Mouse (Mus musculus) retina, postnatal 1 day (tissue): ENCODE data around the gene Fam183b.
"Not testable (repeated sequence)": the region's sequence is repeated elsewhere in the genome, so short reads cannot be mapped to it uniquely, and the experiment has no call there.

Experiments
- DNase-seq: peaks from one replicate; pipeline ENCODE4 v3.0.0-alpha.2; 2012

The Fam183b gene

GRCm38 (mm10) chr11:58801558-58802228 is at the start of gene Fam183b:
TSS of gene Fam183b (minus strand) at chr11:58801960.
- DNase-seq: peak; percentile 88

- no peak for DNase-seq
Observed at GRCm38 (mm10) chr11:58849731-58850130, 48.0 kb upstream of the Fam183b start.

- DNase-seq: no peak
Observed at GRCm38 (mm10) chr11:58847636-58848035, 45.9 kb upstream of the Fam183b start.

- DNase-seq: peak; percentile 100
Observed at GRCm38 (mm10) chr11:58846919-58847461, 45.2 kb upstream of the Fam183b start, which contains the start of gene Gm12258. TSS of gene Gm12258 (plus strand) at chr11:58847158.

GRCm38 (mm10) chr11:58838951-58839350 is 37.2 kb upstream of the Fam183b start, which contains the start of gene Olfr311:
TSS of gene Olfr311 (plus strand) at chr11:58839251.
- not testable (repeated sequence) for DNase-seq

- DNase-seq: not testable (repeated sequence)
Observed at GRCm38 (mm10) chr11:58832541-58832940, 30.8 kb upstream of the Fam183b start.

GRCm38 (mm10) chr11:58829764-58830163 is 28.0 kb upstream of the Fam183b start:
- no peak for DNase-seq

- DNase-seq: not testable (repeated sequence)
Observed at GRCm38 (mm10) chr11:58828937-58829336, 27.2 kb upstream of the Fam183b start, which contains the start of gene Olfr312. TSS of gene Olfr312 (plus strand) at chr11:58829237.

GRCm38 (mm10) chr11:58815676-58816075 is 13.9 kb upstream of the Fam183b start:
- DNase-seq: no peak

GRCm38 (mm10) chr11:58814700-58815099 is 12.9 kb upstream of the Fam183b start, which contains the start of gene Olfr313:
TSS of gene Olfr313 (plus strand) at chr11:58815000.
- DNase-seq: not testable (repeated sequence)

- DNase-seq: no peak
Observed at GRCm38 (mm10) chr11:58812001-58812400, 10.2 kb upstream of the Fam183b start.

- no peak for DNase-seq
Observed at GRCm38 (mm10) chr11:58804393-58804792, 2.6 kb upstream of the Fam183b start.

GRCm38 (mm10) chr11:58803871-58804270 is 2.1 kb upstream of the Fam183b start:
- no peak for DNase-seq

- DNase-seq: no peak
Observed at GRCm38 (mm10) chr11:58799747-58800146, 2.0 kb downstream of the Fam183b start.

- no peak for DNase-seq
Observed at GRCm38 (mm10) chr11:58796850-58797249, 4.9 kb downstream of the Fam183b start.

- no peak for DNase-seq
Observed at GRCm38 (mm10) chr11:58795856-58796255, 5.9 kb downstream of the Fam183b start.

GRCm38 (mm10) chr11:58790646-58791045 is 11.1 kb downstream of the Fam183b start:
- DNase-seq: no peak

GRCm38 (mm10) chr11:58790053-58790452 is 11.7 kb downstream of the Fam183b start:
- DNase-seq: no peak

- DNase-seq: no peak
Observed at GRCm38 (mm10) chr11:58789532-58789931, 12.2 kb downstream of the Fam183b start.

GRCm38 (mm10) chr11:58788346-58788745 is 13.4 kb downstream of the Fam183b start:
- DNase-seq: no peak

- no peak for DNase-seq
Observed at GRCm38 (mm10) chr11:58787651-58788050, 14.1 kb downstream of the Fam183b start.

- DNase-seq: no peak
Observed at GRCm38 (mm10) chr11:58784182-58784581, 17.6 kb downstream of the Fam183b start.

- no peak for DNase-seq
Observed at GRCm38 (mm10) chr11:58782480-58783089, 19.2 kb downstream of the Fam183b start, which contains the start of gene Olfr314. TSS of gene Olfr314 (plus strand) at chr11:58782952.

GRCm38 (mm10) chr11:58772888-58773287 is 28.9 kb downstream of the Fam183b start, which contains the start of gene Olfr315:
TSS of gene Olfr315 (plus strand) at chr11:58773188.
- no peak for DNase-seq
